Mouse (Mus musculus) c-Kit-positive CD71-positive TER-119-negative erythroid progenitor cells, embryonic 14.5 days (primary cell): ENCODE results near the gene Foxo3.

Experiments used
- DNase-seq: peaks from one replicate; pipeline ENCODE4 v3.0.0-alpha.2; 2013; ENCODE audit warnings: low read depth

The Foxo3 gene

GRCm38 (mm10) chr10:42249965-42250364 lies 26.6 kb downstream of the Foxo3 start:
- no peak for DNase-seq

- DNase-seq: no peak
These were observed 27.9 kb downstream of the Foxo3 start for GRCm38 (mm10) chr10:42248644-42249043.

- DNase-seq: no peak
These were observed 28.4 kb downstream of the Foxo3 start for GRCm38 (mm10) chr10:42248156-42248555.

GRCm38 (mm10) chr10:42247125-42247816 lies 29.3 kb downstream of the Foxo3 start:
- no peak for DNase-seq

- DNase-seq: no peak
These were observed 30.1 kb downstream of the Foxo3 start for GRCm38 (mm10) chr10:42246483-42246882.

- no peak for DNase-seq
These were observed 30.9 kb downstream of the Foxo3 start for GRCm38 (mm10) chr10:42245636-42246035.

GRCm38 (mm10) chr10:42245256-42245601 lies 31.3 kb downstream of the Foxo3 start:
- DNase-seq: no peak

GRCm38 (mm10) chr10:42244420-42245255 lies 31.9 kb downstream of the Foxo3 start:
- peak; percentile 67 for DNase-seq

GRCm38 (mm10) chr10:42243925-42244324 lies 32.6 kb downstream of the Foxo3 start:
- DNase-seq: no peak

GRCm38 (mm10) chr10:42242484-42242883 lies 34.1 kb downstream of the Foxo3 start:
- DNase-seq: no peak

- no peak for DNase-seq
These were observed 34.8 kb downstream of the Foxo3 start for GRCm38 (mm10) chr10:42241775-42242174.

GRCm38 (mm10) chr10:42239810-42240111 lies 36.8 kb downstream of the Foxo3 start:
- DNase-seq: no peak

- DNase-seq: no peak
These were observed 37.4 kb downstream of the Foxo3 start for GRCm38 (mm10) chr10:42238923-42239809.

- DNase-seq: no peak
These were observed 38.3 kb downstream of the Foxo3 start for GRCm38 (mm10) chr10:42238296-42238695.

- DNase-seq: no peak
These were observed 39.0 kb downstream of the Foxo3 start for GRCm38 (mm10) chr10:42237556-42237955.

GRCm38 (mm10) chr10:42235321-42235720 lies 41.2 kb downstream of the Foxo3 start:
- DNase-seq: no peak

GRCm38 (mm10) chr10:42232977-42233376 lies 43.6 kb downstream of the Foxo3 start:
- no peak for DNase-seq

GRCm38 (mm10) chr10:42231847-42232246 lies 44.7 kb downstream of the Foxo3 start:
- no peak for DNase-seq

- no peak for DNase-seq
These were observed 45.4 kb downstream of the Foxo3 start for GRCm38 (mm10) chr10:42231100-42231541.

GRCm38 (mm10) chr10:42230471-42231099 lies 46.0 kb downstream of the Foxo3 start:
- DNase-seq: no peak

GRCm38 (mm10) chr10:42227751-42228241 lies 48.8 kb downstream of the Foxo3 start:
- DNase-seq: no peak

GRCm38 (mm10) chr10:42226176-42226575 lies 50.4 kb downstream of the Foxo3 start:
- DNase-seq: no peak
